Mouse (Mus musculus) megakaryocyte progenitor cell, adult 5-6 weeks (primary cell): ENCODE results near the gene Rsph6a. TPM values are rescaled to one million over a fixed set of nuclear protein-coding genes. Genes with fewer than 3 reads are reported as not detected.
"Not testable (repeated sequence)": the region's sequence is repeated elsewhere in the genome, so short reads cannot be mapped to it uniquely, and the experiment has no call there.

Experiments used
- ATAC-seq: replicated peaks from 2 replicates; pipeline ENCODE4 v1.8.0; 2016; ENCODE audit warnings: mild to moderate bottlenecking, moderate TSS enrichment, inconsistent platforms; ENCODE audit not compliant: poor library complexity
- total RNA-seq, 2 experiments: library from RNA; stranded (forward) in 1 of 2; stranded (reverse) in 1 of 2; fragments of 157-497, 149-512 nt in 1 of 2; fragments of 200-1000 nt in 1 of 2; gene quantifications; 2 replicates each; pipeline versions ENCODE4 v1.2.3 to v1.2.4; 2015 to 2017

Rsph6a gene
- total RNA-seq, 2 experiments from 2014 or later = not detected

- no peak for ATAC-seq
These were observed 8.0 kb upstream of the Rsph6a start for GRCm38 (mm10) chr7:19046286-19047069.

DNA sequence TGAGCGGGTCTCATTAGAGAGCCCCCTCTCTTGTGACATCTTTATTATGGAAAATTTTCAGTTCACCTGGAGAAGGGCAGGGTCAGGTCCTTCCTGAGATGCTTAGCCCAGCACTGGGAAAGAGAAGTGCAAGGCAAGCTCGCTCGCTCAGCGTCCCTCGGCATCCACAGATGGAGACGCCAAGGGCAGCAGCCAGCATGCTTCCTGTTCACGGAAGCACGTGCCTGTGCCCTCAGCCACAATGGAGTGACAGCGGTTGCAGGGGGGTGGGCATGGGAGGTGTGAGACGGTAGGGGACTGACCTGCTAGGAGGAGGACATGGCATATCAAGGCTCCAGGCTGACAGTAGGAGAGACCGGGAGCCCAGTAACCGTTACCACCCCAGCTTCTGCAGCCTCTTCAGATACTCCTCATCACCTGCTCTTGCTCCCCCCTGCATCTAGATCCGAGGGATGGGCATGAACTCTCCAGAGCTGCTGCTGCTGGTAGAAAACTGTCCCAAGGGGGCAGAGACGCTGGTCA lies 6.4 kb upstream of the Rsph6a start:
- no peak for ATAC-seq

GRCm38 (mm10) chr7:19049252-19049651 lies 5.2 kb upstream of the Rsph6a start:
- ATAC-seq = no peak

GRCm38 (mm10) chr7:19050172-19050571 lies 4.3 kb upstream of the Rsph6a start:
- no peak for ATAC-seq

- no peak for ATAC-seq
These were observed 3.3 kb upstream of the Rsph6a start for GRCm38 (mm10) chr7:19051161-19051560.

DNA sequence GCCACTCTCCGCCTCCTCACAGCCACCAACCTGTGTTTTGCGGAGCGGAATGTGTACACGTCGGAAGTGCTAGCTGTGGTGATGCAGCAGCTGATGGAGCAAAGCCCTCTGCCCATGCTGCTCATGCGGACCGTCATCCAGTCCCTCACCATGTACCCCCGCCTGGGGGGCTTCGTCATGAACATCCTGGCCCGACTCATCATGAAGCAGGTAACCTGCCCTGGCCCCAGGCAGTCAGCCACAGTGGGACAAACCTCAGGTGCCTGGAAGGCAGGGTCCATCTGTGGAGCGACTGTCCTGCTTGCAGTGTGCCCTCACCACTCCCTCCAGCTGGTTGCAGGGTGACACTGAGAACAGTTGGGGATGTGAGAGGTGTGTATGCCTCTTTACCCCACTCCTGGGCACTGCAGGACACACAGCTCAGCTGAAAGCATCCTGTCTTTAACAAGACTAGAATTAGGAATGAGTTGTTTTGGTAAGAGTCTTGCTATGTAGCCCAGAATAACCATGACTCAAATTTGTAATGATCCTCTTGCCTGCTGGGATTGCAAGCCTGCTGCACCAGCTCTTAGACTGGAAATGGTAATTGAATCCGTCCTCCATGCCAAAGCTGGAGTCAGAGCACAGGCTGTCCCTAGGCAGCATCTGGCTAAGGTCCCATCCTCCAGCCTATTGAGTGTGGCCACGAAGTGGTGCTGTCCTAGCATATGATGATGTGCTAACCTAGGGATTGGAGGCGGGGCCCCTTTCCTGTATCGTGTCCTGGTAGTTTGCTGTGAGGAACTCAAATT lies 1.9 kb upstream of the Rsph6a start:
- ATAC-seq = no peak

DNA sequence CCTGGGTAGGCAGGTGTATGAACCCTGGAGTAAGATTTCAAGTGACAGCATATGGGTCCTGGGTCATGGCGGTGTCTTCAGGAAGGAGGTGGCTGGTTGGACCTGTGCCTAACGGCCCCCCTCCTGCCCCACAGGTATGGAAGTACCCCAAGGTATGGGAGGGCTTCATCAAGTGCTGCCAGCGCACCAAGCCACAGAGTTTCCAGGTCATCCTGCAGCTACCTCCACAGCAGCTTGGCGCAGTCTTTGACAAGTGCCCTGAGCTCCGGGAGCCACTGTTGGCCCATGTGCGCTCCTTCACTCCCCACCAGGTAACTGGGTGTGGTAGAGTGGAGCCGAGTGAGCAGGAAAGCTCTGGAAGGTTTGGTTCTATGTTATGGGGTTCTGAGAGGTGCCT lies 1.4 kb upstream of the Rsph6a start:
- no peak for ATAC-seq

GRCm38 (mm10) chr7:19054777-19055076 lies 237 bp downstream of the Rsph6a start:
- no peak for ATAC-seq

DNA sequence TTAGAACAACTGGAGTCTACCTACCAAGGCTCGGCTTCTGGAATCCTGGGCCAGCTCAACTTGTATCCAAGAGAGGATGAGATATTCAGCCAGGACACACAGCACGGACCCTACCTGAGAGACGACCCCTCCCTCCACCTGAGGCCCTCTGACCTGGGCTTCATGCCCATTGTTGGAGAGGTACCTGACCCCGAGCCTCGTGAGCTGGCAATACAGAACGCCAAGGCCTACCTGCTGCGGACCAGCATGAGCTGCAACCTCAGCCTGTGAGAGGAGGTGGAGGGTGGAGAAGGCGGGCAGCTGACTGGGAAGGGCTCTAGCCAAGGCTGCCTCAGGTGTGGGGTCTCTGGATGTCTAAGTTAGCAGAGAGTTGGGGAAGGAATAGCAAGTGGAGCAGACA lies 618 bp downstream of the Rsph6a start:
- ATAC-seq = no peak

GRCm38 (mm10) chr7:19057405-19057804 lies 2.9 kb downstream of the Rsph6a start:
- no peak for ATAC-seq

GRCm38 (mm10) chr7:19065896-19066295 lies 11.4 kb downstream of the Rsph6a start:
- ATAC-seq = no peak

DNA sequence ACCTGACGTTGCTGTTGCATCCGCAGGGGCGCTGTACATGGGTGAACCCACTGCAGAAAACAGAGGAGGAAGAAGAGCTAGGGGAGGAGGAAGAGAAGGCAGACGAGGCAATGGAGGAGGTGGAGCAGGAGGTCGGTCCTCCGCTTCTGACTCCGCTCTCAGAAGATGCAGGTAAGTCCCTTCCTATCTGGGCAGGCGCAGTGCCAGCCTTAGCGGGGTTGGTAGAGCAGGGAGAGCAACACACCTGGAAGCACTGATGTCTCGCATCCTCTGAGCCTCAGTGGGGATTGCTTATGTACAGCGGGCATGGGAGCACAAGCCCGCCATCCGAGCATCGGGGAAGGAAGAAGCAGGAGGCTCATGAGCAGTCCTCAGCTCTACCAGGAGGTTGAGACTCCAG lies 12.6 kb downstream of the Rsph6a start:
- no peak for ATAC-seq

DNA sequence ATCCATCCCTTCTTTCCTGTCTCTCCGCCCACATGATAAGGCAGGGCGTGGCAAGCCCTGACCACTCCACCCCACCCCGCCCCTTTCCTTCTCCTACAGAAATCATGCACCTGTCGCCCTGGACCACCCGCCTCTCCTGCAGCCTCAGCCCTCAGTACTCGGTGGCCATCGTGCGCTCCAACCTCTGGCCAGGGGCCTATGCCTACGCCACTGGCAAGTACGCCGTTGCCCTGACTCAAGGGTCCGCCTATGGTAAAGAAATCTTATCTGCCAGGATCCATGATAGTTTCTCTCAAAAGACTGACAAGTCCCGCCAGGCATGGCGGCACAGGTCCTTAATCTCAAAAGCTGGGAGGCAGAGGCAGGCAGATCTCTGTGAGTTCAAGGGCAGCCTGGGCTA lies 13.4 kb downstream of the Rsph6a start:
- ATAC-seq = no peak

DNA sequence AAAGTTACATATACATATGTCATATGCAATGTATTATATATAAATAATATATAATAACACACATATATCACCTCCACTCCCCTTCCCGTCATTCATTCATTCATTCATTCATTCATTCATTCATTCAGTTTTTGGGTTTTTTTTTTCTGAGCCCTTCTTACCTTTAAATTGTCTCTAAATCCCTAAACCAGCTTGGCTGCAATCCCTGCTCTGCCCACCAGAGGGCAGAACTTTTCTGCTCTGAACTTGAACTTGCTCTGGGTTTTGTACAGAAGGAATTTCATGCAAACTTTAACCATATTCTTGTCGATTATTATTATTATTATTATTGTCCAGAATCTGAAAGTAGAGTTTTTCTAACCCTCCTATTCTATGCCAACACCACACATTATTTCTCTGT lies 14.2 kb downstream of the Rsph6a start:
- ATAC-seq = peak; percentile 65

DNA sequence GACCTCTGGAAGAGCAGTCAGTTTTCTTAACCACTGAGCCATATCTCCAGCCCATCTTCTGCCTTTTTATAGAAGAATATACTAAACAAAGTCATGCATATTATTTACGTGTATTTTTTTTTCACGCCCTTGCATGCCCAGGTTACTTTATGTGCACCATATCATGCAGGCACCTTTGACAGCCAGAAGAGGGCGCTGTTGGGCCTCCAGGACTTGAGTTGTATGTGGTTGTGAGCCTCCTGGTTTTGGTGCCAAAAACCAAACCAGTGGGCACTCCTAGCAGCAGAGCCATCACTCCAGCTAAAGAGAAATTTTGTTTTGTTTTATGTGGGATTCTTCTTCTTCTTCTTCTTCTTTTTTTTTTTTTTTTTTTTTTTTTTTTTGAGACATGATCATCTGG lies 15.0 kb downstream of the Rsph6a start:
- ATAC-seq = peak; percentile 66

- not testable (repeated sequence) for ATAC-seq
These were observed 16.5 kb downstream of the Rsph6a start for GRCm38 (mm10) chr7:19071024-19071423.

GRCm38 (mm10) chr7:19073504-19073903 lies 19.0 kb downstream of the Rsph6a start:
- no peak for ATAC-seq

DNA sequence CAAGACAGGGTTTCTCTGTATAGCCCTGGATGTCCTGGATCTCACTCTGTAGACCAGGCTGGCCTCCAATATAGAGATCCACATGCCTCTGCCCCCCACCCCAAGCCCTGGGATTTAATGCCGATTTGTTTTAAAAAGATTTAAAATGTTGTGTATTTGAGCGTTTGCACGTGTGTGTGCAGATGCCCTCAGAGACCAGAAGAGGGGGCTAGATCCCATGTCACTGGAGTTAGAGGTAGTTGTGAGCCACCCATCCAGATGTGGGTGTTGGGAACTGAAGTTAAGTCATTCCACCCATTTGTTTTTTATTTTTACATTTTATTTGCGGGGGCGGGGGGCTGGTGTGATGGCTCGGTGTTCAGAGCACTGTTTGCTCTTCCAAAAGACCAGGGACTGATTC lies 20.0 kb downstream of the Rsph6a start:
- no peak for ATAC-seq

- ATAC-seq = no peak
These were observed 20.7 kb downstream of the Rsph6a start for GRCm38 (mm10) chr7:19075231-19075630.

DNA sequence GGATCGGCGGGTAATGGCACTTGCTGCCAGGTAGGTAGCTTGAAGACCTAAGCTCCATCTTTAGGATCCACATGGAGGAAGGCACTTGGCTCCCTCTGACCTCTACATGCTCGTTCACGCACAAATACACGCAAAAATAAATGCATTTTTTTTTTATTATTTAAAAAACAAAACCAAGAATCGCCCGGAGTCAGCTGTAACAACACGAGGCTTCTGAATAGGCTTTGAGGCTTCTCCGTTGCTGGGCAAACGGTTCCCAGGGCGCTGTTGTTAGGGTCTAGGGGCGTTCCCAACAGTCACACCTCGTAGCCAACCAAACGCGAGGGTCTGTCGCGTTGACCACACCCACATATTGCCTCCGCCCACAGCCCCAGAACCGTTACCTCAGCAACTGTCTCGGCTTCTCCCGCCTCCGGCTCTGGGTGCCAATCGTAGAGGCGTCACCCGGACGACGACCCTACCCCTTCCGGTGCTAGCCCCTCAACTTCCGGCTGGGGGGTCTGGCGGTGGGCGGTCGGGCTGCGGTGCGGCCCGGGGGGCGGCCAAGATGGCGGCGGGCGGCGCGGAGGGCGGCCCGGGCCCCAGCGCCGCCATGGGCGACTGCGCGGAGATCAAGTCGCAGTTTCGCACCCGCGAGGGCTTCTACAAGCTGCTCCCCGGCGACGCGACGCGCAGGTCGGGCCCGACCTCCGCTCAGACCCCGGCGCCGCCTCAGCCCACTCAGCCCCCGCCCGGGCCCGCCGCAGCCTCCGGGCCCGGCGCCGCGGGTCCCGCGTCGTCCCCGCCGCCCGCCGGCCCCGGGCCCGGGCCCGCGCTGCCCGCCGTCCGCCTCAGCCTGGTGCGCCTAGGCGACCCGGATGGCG lies 21.5 kb downstream of the Rsph6a start, which contains the start of gene Dmwd:
Dmwd (plus strand) TSS at position 505 of the 863 bp plus-strand sequence.
- ATAC-seq = peak; percentile 86

- no peak for ATAC-seq
These were observed 22.1 kb downstream of the Rsph6a start for GRCm38 (mm10) chr7:19076586-19076991.
